ENCODE assay signal across 23 mouse cellular contexts in the genomic region with DNA sequence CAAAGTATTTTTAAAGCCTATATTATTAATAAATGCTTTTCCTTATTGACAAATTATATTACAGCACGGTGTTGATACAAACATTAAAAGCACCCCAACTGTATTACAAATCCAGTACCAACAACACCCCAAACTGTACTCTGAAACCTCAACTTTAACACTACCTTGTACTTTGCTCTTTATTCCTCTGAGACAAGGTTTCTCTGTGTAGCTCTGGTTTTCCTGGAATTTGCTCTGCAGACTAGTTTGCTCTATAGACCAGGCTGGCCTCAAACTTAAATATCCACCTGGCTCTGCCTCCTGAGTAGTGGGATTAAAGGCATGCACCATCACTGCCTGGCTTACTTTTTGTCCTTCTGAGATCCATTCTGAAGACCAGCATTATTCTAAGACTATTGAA. TPM values are rescaled to one million over a fixed set of nuclear protein-coding genes. Genes with fewer than 3 reads are reported as not detected.
DNase-seq lines count a peak whose midpoint lies in the region; ATAC-seq lines count a peak whose summit lies in the region.
"Had no signal": no experiment of that assay in that cellular context is flagged by ENCODE, and none has a peak within 500 bp of the region (broad histone marks: within the 10 kb centered on the region; RNA-seq: fewer than 3 reads in every experiment).

No protein-coding gene starts in this region.

- H3K36me3 ChIP-seq in kidney, embryonic 15.5 days: peaks cover 15% of the 10 kb centered on the region
- H3K36me3 ChIP-seq in intestine, embryonic 15.5 days: no peaks in the 10 kb centered on the region

- H3K27me3 ChIP-seq in kidney, embryonic 15.5 days: no peaks in the 10 kb centered on the region
- H3K27me3 ChIP-seq in intestine, embryonic 15.5 days (replicated peaks): no peaks in the 10 kb centered on the region
- H3K27me3 ChIP-seq: embryonic facial prominence, embryonic 15.5 days; heart, embryonic 12.5 days had no signal

- no peaks in the 10 kb centered on the region; the same call in 1 of the 2 replicates for H3K4me1 ChIP-seq in kidney, embryonic 15.5 days
- H3K4me1 ChIP-seq in intestine, embryonic 15.5 days (replicated peaks): no peaks in the 10 kb centered on the region; the same call in 1 of the 2 replicates
- H3K4me1 ChIP-seq: embryonic facial prominence, embryonic 15.5 days; forebrain, embryonic 10.5 days; hindbrain, embryonic 10.5 days had no signal

- ATAC-seq in kidney, embryonic 15.5 days (replicated peaks; ENCODE audit: low FRiP score): no peak
- peak; percentile 77 for ATAC-seq in intestine, embryonic 15.5 days
- ATAC-seq: CD4-positive, CD25-positive, alpha-beta regulatory T cell, adult 4 months; forebrain, embryonic 14.5 days had no signal

- no peak overlapping the region for H3K27ac ChIP-seq in kidney, embryonic 15.5 days
- H3K27ac ChIP-seq in intestine, embryonic 15.5 days: peak overlapping the region; percentile 36; the same call in 1 of the 2 replicates
- H3K27ac ChIP-seq: embryonic facial prominence, embryonic 15.5 days; forebrain, embryonic 10.5 days; gastrocnemius, adult 2 months; hindbrain, embryonic 10.5 days had no signal

- H3K4me2 ChIP-seq in kidney, embryonic 15.5 days: no peak overlapping the region
- no peak overlapping the region for H3K4me2 ChIP-seq in intestine, embryonic 15.5 days (replicated peaks)
- H3K4me2 ChIP-seq: embryonic facial prominence, embryonic 15.5 days; heart, embryonic 12.5 days had no signal

- H3K9ac ChIP-seq in kidney, embryonic 15.5 days: no peak overlapping the region
- H3K9ac ChIP-seq in intestine, embryonic 15.5 days: no peak overlapping the region
- H3K9ac ChIP-seq: embryonic facial prominence, embryonic 15.5 days; heart, embryonic 12.5 days had no signal

- no peak overlapping the region for H3K4me3 ChIP-seq in kidney, embryonic 15.5 days (replicated peaks)
- H3K4me3 ChIP-seq in intestine, embryonic 15.5 days (replicated peaks): no peak overlapping the region
- H3K4me3 ChIP-seq: embryonic facial prominence, embryonic 15.5 days; erythroblast, embryonic 14.5 days; forebrain, embryonic 10.5 days; gastrocnemius, adult 2 months; heart, embryonic 12.5 days; hindbrain, embryonic 10.5 days had no signal

- peak; percentile 9 for DNase-seq in kidney, adult 18-20 months
- DNase-seq in kidney, postnatal 10 days: no peak
- DNase-seq in kidney, postnatal 36 days: peak; percentile 16 to 20
- peak; percentile 37 for DNase-seq in yolk sac, embryonic 10.5 days (ENCODE audit: low spot score)
- DNase-seq in adrenal gland, postnatal 36 days: no peak
- DNase-seq: adrenal gland, adult 8-10 months; B cell, adult 2 months; cerebellum, adult 11 months; cerebellum, adult 8-10 months; cerebellum, postnatal 14 days; embryo, embryonic 11 days; gastrocnemius, adult 2 months; gastrocnemius, postnatal 25 days had no signal

- H3K9me3 ChIP-seq in kidney, embryonic 15.5 days (replicated peaks): no peaks in the 10 kb centered on the region
- no peaks in the 10 kb centered on the region for H3K9me3 ChIP-seq in intestine, embryonic 15.5 days
- H3K9me3 ChIP-seq: embryonic facial prominence, embryonic 15.5 days; forebrain, embryonic 10.5 days; G1E; heart, embryonic 12.5 days; hindbrain, embryonic 10.5 days had no signal

- WGBS in kidney, embryonic 15.5 days: 90% methylated on average over 1 of the region's 1 CpGs
- WGBS in intestine, embryonic 15.5 days: 83% methylated on average over 1 of the region's 1 CpGs

RNA-seq across cellular contexts. Expression of a gene that starts 17.8 kb away (rescaled TPM):
- polyA plus RNA-seq in kidney, embryonic 15.5 days (2015; fragmentation: Nextera tagmentation; extraction: Ambion mirVana): 38.2 and 40.1 TPM in 2 replicates
- 30.7 and 31.9 TPM in 2 replicates for polyA plus RNA-seq in intestine, embryonic 15.5 days (2015; fragmentation: Nextera tagmentation; extraction: Ambion mirVana)
- total RNA-seq in adrenal gland, postnatal 36 days (2021): 10 to 100 TPM in 1 of 2 experiments, 1 to 10 TPM in 1; 9.4 to 11.4 TPM

RNA-seq across cellular contexts. Expression of a gene that starts 17.9 kb away (rescaled TPM):
- 165 and 189 TPM in 2 replicates for polyA plus RNA-seq in kidney, embryonic 15.5 days (2015; fragmentation: Nextera tagmentation; extraction: Ambion mirVana)
- 157 and 171 TPM in 2 replicates for polyA plus RNA-seq in intestine, embryonic 15.5 days (2015; fragmentation: Nextera tagmentation; extraction: Ambion mirVana)
- 100 to 1,000 TPM; 132 to 195 TPM for total RNA-seq in adrenal gland, postnatal 36 days (2021)

RNA-seq across cellular contexts. Expression of a gene that starts 48.0 kb away (rescaled TPM):
- 25.8 and 26.7 TPM in 2 replicates for polyA plus RNA-seq in kidney, embryonic 15.5 days (2015; fragmentation: Nextera tagmentation; extraction: Ambion mirVana)
- polyA plus RNA-seq in intestine, embryonic 15.5 days (2015; fragmentation: Nextera tagmentation; extraction: Ambion mirVana): 21.3 and 29.1 TPM in 2 replicates
- total RNA-seq in adrenal gland, postnatal 36 days (2021): 10 to 100 TPM; 19.7 to 35.8 TPM

Comparison
In these comparisons a context has a peak if more than half of its experiments do, and no peak if none do; other contexts are left out.
1. DNase-seq: peak in kidney, adult 18-20 months (single experiment), kidney, postnatal 36 days (2 of 2) and yolk sac, embryonic 10.5 days (single experiment); none in kidney, postnatal 10 days (single experiment) and adrenal gland, postnatal 36 days (0 of 2).